Mouse (Mus musculus) heart, postnatal 10 days (tissue): Measurements from ENCODE around the gene Dapk1. TPM values are rescaled to one million over a fixed set of nuclear protein-coding genes. Genes with fewer than 3 reads are reported as not detected.

Experiments
- DNase-seq, 2 experiments: peaks; one replicate each; pipeline ENCODE4 v3.0.0; 2021
- intact Hi-C: fragments of 180-260 bp; cut with DNase I; formaldehyde crosslinking; loops from one replicate; pipeline ENCODE4 v1.15.1; 2025
- total RNA-seq, 2 experiments: library from RNA; stranded (reverse); gene quantifications; 2 replicates each; pipeline ENCODE4 v1.2.3; 2021

Gene Dapk1
- total RNA-seq, 2 experiments from 2014 or later, result 25.4 to 25.9 TPM

DNA sequence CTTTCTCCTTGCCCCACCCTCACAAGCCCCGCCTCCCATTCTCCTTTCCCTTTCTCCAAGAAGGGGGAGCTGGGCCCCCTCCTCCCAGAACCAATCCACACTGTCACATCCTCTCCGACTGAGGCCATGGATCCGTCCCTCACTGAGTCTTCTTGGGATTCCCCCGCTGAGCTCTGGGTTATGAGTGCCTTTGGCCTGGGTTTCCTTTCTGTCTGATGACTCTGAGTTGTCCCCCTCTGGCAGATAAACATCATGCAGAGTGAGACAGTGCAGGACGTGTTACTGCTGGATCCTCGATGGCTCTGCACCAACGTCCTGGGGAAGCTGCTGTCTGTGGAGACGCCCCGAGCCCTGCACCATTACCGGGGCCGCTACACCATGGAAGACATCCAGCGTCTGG, 158.6 kb downstream of the Dapk1 start:
- intact Hi-C loops, result no loop called here
- DNase-seq, result no peak

DNA sequence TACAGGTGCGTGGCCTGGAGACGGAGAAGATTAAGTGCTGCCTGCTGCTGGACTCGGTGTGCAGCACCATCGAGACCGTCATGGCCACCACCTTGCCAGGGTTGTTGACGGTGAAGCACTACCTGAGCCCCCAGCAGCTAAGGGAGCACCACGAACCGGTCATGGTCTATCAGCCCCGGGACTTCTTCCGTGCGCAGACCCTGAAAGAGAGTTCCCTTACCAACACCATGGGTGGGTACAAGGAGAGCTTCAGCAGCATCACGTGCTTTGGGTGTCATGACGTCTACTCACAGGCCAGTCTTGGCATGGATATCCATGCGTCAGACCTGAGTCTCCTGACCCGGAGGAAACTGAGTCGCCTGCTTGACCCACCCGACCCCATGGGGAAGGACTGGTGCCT, 159.4 kb downstream of the Dapk1 start:
- intact Hi-C loops, result no loop called here

GRCm38 (mm10) chr13:60780534-60780933, 178.8 kb downstream of the Dapk1 start:
- DNase-seq, result no peak
- intact Hi-C loops, result no loop called here

More for the DNA sequence above, 159.4 kb downstream of the Dapk1 start:
- no peak for DNase-seq

GRCm38 (mm10) chr13:60783301-60783700, 181.6 kb downstream of the Dapk1 start:
- intact Hi-C loops, result no loop called here
- no peak for DNase-seq

GRCm38 (mm10) chr13:60786264-60786663, 184.5 kb downstream of the Dapk1 start, which contains the start of gene BC051665:
Gene BC051665, minus strand, starts transcription at chr13:60786364.
- DNase-seq, result no peak
- intact Hi-C loops, result no loop called here

DNA sequence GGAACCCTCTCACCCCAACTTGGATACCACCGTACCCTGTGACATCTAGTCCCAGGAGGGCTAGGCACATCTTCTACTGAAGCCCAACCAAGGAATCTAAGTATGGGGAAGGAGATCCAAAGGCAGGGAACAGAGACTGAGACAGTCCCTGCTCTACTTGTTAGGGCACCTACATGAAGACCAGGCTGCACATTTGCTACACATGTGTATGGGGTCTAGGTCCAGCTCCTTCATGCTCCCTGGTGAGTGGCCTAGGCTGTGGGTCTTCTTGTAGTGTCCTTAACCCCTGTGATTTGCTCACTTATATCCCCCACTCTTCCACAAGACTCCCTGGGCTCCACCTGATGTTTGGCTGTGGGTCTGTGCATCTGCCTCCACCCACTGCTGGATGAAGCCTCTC, 187.7 kb downstream of the Dapk1 start:
- intact Hi-C loops, result no loop called here
- DNase-seq, result no peak

DNA sequence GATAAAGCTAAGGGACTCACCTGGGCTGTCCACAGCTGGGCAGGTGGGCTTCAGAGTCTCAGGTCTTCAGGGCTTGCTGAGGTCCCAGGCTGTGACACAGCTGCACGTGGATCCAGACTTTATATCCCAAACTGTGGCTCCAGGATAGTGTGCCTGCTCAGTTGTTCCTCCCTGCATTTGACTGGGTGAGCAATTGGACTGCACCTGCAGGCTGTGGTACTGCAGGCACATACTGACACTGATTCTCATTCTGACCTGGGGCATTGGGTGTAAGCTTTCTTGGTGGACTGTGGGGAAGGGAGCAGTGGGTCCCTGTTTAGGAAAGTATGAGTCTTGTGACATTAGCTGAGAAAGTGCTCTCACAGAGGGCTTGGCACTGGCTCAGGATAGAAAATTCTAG, 201.0 kb downstream of the Dapk1 start, which contains the start of gene Ctsll3:
Gene Ctsll3, minus strand, starts transcription at position 101 of the 400 bp plus-strand sequence.
- DNase-seq, result no peak
- intact Hi-C loops, result no loop called here

DNA sequence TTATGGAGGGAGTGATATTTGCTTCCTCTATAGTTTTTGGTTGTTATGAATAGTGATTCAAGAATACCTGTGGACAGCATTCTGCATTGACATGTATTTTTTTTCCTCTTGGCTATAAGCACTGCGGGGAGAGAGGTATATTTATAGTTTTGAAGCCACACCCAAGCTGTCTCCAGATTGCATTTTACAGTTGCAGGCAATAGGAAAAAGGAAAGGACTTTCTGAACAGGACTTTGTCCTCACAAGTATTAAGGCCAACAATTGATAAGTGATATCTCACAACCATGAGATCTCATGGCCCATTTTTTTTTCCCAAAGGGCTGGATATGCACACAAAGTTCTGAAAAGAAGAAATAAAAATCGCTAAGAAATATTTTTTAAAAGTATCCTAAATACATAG, 207.9 kb downstream of the Dapk1 start:
- intact Hi-C loops, result no loop called here
- DNase-seq, result no peak

- intact Hi-C loops, result no loop called here
Observed at GRCm38 (mm10) chr13:60812768-60813167, 211.0 kb downstream of the Dapk1 start.

More at GRCm38 (mm10) chr13:60812768-60813167, 211.0 kb downstream of the Dapk1 start:
- DNase-seq, result no peak

Other genes with a start within 250 kb of the Dapk1 start
- not detected for gene BC051665, start 184.4 kb downstream of the Dapk1 start, total RNA-seq
- gene Ctsll3, start 200.9 kb downstream of the Dapk1 start, total RNA-seq, result not detected